Mouse (Mus musculus) stomach, embryonic 15.5 days (tissue): ENCODE data around the gene Frem1. TPM values are rescaled to one million over a fixed set of nuclear protein-coding genes. Genes with fewer than 3 reads are reported as not detected.

Experiments
- ATAC-seq: fragments of 200-750 bp; cut with Nextera tagmentation; 2 replicates; pipeline ENCODE4 v1.8.0; 2017; ENCODE audit warnings: low read depth, moderate number of reproducible peaks, moderate TSS enrichment; ENCODE audit not compliant: insufficient read depth, low FRiP score
- H3K27ac ChIP-seq: fragments of 300-500 bp; sonication (generic); 2 replicates; pipeline ENCODE4 v1.5.1; 2015; ENCODE audit warnings: mild to moderate bottlenecking, inconsistent platforms
- H3K27me3 ChIP-seq: fragments of 300-500 bp; sonication (generic); replicated peaks from 2 replicates; pipeline ENCODE4 v1.6.1; 2015; ENCODE audit warnings: inconsistent platforms
- H3K36me3 ChIP-seq: fragments of 300-500 bp; sonication (generic); 2 replicates; pipeline ENCODE4 v1.6.1; 2015; ENCODE audit warnings: inconsistent platforms
- H3K4me1 ChIP-seq: fragments of 300-500 bp; sonication (generic); 2 replicates; pipeline ENCODE4 v1.6.1; 2015; ENCODE audit warnings: inconsistent platforms
- H3K4me2 ChIP-seq: fragments of 300-500 bp; sonication (generic); 2 replicates; pipeline ENCODE4 v1.6.1; 2015; ENCODE audit warnings: mild to moderate bottlenecking, inconsistent platforms
- H3K4me3 ChIP-seq: fragments of 300-500 bp; sonication (generic); replicated peaks from 2 replicates; pipeline ENCODE4 v1.5.1; 2015; ENCODE audit warnings: inconsistent platforms
- H3K9ac ChIP-seq: fragments of 300-500 bp; sonication (generic); 2 replicates; pipeline ENCODE4 v1.6.1; 2015; ENCODE audit warnings: inconsistent platforms
- H3K9me3 ChIP-seq: fragments of 300-500 bp; sonication (generic); 2 replicates; pipeline ENCODE4 v1.6.1; 2016; ENCODE audit warnings: inconsistent platforms
- WGBS: fragments of 180-500 bp; shearing (Covaris S2); methylation state at CpG from one replicate; pipeline ENCODE4 v1.1.7; 2015; 5-methylcytosine and 5-hydroxymethylcytosine counted together
- polyA plus RNA-seq: library from polyadenylated mRNA; unstranded; fragments of >200 nt; fragmentation: Nextera tagmentation; extraction: Ambion mirVana; gene quantifications from 2 replicates; pipeline ENCODE4 v1.2.1, GENCODE M21; 2015

Frem1 gene
- polyA plus RNA-seq, 1 experiment from 2014 or later, result 10.7 TPM

DNA sequence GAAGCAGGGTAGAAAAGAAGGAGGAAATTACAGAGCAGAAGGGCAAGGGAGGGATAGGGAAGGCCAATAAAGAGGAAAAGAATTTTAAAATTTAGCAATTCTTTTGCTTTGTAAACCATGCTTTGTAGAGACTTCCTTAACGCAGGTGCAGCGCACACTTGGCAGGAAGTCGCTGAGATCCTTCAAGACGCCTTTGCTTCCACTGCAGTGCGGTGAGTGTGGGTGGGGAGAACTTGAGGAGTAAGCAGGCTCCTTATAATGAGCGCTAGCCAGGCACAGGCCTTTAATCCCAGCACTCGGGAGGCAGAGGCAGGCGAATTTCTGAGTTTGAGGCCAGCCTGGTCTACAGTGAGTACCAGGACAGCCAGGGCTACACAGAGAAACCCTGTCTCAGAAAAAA is 1.1 kb upstream of the Frem1 start:
- no peaks in the 10 kb centered on the region for H3K4me1 ChIP-seq
- no peaks in the 10 kb centered on the region for H3K27me3 ChIP-seq
- no peak overlapping the region for H3K4me3 ChIP-seq
- H3K9me3 ChIP-seq, result no peaks in the 10 kb centered on the region
- H3K36me3 ChIP-seq, result no peaks in the 10 kb centered on the region
- 81% methylated on average over 8 of the region's 8 CpGs for WGBS
- no peak overlapping the region for H3K9ac ChIP-seq
- no peak overlapping the region for H3K27ac ChIP-seq
- ATAC-seq, result no peak
- H3K4me2 ChIP-seq, result no peak overlapping the region

DNA sequence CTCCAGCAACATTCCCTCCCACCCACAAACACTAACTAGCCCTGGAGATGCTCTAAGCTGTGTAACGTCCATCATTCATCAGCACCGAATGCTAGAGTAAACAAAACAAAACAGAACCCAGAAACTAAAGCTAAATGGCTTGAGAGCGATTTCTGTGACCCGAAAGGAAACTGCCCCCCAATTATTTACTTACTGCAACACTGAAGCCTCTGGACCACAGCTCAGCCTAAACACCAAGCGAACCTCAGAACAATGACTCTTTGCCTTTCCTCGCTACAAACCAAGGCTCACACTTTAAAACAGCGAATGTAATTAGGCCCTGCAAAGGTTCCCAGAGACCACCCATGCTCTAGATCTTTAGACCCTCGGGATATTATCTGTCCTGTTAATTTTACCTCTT is 963 bp downstream of the Frem1 start:
- Histone ChIP-seq H3K4me1 (no peaks in the 10 kb centered on the region; the same call in 1 of the 2 replicates), H3K4me3 (peak overlapping the region; percentile 41), H3K9ac (no peak overlapping the region; the same call in 1 of the 2 replicates), H3K27ac (peak overlapping the region; percentile 82), H3K4me2 (peak overlapping the region; percentile 46), H3K9me3 (no peaks in the 10 kb centered on the region), H3K36me3 (no peaks in the 10 kb centered on the region), H3K27me3 (no peaks in the 10 kb centered on the region)
- ATAC-seq, result no peak
- WGBS, result 11% methylated on average over 8 of the region's 8 CpGs

DNA sequence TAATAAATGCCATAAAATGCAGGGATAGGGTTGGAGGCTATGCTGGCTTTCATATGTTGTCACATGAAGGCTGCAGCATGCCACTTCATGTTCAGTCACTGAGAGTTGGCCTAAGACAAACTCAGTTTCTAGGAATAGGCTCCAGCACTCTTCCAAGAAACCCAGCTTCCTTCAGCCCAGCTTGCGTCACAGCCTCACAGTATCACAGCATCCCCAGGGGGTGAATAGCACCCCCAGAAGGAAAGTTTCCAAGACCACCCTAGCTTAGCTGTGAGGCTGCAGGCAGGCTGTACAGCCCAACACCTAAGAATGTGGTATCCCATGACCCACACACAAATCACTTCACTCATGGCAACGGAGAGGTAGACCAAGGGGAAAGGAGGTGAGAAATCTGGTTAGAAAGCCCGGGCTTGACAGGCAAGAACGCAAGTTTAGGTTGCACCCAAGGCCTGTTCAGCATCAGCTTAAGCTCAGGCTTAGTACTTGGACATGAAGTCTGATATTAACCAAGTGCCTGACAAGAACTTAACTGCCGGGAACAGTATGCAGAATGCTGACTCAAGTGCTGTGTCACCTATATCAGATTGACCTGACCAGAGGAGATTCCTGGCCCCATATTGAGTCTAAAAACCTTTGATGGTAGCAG is 1.9 kb downstream of the Frem1 start:
- H3K9ac ChIP-seq, result no peak overlapping the region; the same call in 1 of the 2 replicates
- no peaks in the 10 kb centered on the region for H3K27me3 ChIP-seq
- peak; percentile 38; the same call in 1 of the 2 replicates for ATAC-seq
- H3K9me3 ChIP-seq, result no peaks in the 10 kb centered on the region
- H3K4me3 ChIP-seq, result peak overlapping the region; percentile 41
- no peaks in the 10 kb centered on the region; the same call in 1 of the 2 replicates for H3K4me1 ChIP-seq
- peak overlapping the region; percentile 46 for H3K4me2 ChIP-seq
- WGBS, result 41% methylated on average over 5 of the region's 5 CpGs
- H3K27ac ChIP-seq, result peak overlapping the region; percentile 82
- H3K36me3 ChIP-seq, result no peaks in the 10 kb centered on the region

DNA sequence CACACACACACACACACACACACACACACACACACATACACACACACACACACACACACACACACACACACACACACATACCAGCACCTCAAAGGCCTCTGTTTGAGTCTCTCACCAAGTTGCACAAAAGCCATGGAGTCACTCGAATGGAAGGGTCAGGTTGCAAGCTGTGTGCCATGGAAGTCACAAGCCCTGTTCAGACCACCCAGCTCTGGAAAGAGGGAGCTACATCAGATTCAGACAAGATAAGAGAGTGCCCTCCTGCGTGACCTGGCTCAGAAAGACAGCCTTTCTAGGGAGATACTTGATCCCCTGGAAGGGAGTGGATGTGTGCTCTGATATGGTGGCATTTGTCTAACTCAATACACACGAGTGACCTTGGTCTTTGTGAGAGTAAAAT is 2.9 kb downstream of the Frem1 start:
- H3K27ac ChIP-seq, result no peak overlapping the region
- H3K4me2 ChIP-seq, result peak overlapping the region; percentile 46
- no peak overlapping the region for H3K9ac ChIP-seq
- H3K36me3 ChIP-seq, result no peaks in the 10 kb centered on the region
- 0 out of 2 replicates have a peak overlapping the region, but pooled peaks have one; percentile 13 for H3K4me3 ChIP-seq
- 38% methylated on average over 3 of the region's 3 CpGs for WGBS
- H3K27me3 ChIP-seq, result no peaks in the 10 kb centered on the region
- no peak for ATAC-seq
- H3K4me1 ChIP-seq, result no peaks in the 10 kb centered on the region; the same call in 1 of the 2 replicates
- no peaks in the 10 kb centered on the region for H3K9me3 ChIP-seq

DNA sequence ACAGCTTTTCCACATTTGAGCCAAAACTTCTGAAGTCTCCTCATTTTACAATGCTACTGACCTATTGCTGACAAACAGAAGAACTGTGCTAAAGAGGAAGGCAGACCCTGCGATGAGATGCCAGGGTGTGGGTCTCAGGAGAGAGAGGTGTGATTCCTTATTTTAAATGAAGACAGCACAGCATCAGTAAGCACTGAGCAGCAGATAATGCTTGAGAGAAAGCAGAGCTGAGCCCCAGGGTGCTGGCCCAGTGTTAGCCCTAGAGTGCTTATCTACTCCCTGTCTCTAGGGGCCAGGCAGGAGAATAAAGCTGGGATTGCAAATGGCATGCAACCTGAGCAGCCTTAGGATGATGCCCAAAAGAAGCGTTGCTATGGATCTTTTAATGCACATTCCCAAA is 3.6 kb downstream of the Frem1 start:
- Histone ChIP-seq H3K9me3 (no peaks in the 10 kb centered on the region), H3K9ac (no peak overlapping the region), H3K4me1 (no peaks in the 10 kb centered on the region; the same call in 1 of the 2 replicates), H3K27ac (no peak overlapping the region), H3K4me2 (peak overlapping the region; percentile 46), H3K4me3 (no peak overlapping the region; the same call in 1 of the 2 replicates), H3K36me3 (no peaks in the 10 kb centered on the region), H3K27me3 (no peaks in the 10 kb centered on the region)
- 28% methylated on average over 2 of the region's 2 CpGs for WGBS
- no peak for ATAC-seq

DNA sequence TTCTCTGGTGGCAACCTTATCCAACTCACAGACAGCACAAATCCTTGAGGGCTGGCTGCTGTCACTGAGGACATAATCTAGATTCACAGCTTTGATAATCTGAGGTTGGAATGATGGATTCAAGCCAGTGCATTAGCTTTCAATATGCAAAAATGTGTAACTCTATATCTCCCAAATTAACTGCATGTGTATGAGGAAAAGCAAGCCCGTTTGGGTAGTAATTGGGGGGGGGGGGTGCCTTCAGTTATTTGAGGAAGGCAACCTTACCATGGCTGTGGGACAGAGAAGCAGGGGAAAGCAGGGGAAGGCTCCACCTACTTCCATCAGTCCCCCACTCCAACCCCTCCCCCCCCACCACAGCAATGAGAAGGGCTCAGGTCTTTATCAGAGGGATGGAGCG is 5.3 kb downstream of the Frem1 start:
- H3K9me3 ChIP-seq, result no peaks in the 10 kb centered on the region
- no peak for ATAC-seq
- no peaks in the 10 kb centered on the region for H3K27me3 ChIP-seq
- no peak overlapping the region for H3K9ac ChIP-seq
- H3K4me1 ChIP-seq, result no peaks in the 10 kb centered on the region; the same call in 1 of the 2 replicates
- H3K27ac ChIP-seq, result no peak overlapping the region
- no peak overlapping the region for H3K4me2 ChIP-seq
- 44% methylated on average over 2 of the region's 2 CpGs for WGBS
- H3K4me3 ChIP-seq, result no peak overlapping the region
- H3K36me3 ChIP-seq, result no peaks in the 10 kb centered on the region

DNA sequence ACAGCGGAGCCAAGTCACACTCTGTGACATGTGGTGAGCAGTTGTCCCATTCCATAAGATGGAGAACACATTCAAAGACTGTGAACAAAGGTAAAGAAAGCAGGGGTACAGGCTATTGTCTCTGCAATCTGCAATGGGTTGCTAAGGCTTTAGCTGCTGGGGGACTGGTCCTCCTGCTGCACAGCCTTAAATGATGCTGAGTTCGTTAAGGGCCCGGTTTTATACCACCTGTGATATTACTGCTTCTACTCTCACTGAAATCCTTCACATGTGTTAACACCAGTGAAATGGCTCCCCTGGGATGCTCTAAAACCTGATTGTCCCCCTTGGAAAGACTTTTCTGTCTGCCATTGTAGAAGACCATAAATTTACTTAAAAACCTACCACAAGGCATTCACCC is 6.1 kb downstream of the Frem1 start:
- H3K9me3 ChIP-seq, result no peaks in the 10 kb centered on the region
- no peaks in the 10 kb centered on the region; the same call in 1 of the 2 replicates for H3K4me1 ChIP-seq
- no peak overlapping the region for H3K4me2 ChIP-seq
- no peak for ATAC-seq
- H3K36me3 ChIP-seq, result no peaks in the 10 kb centered on the region
- H3K9ac ChIP-seq, result no peak overlapping the region
- no peak overlapping the region for H3K27ac ChIP-seq
- no peaks in the 10 kb centered on the region for H3K27me3 ChIP-seq
- 92% methylated on average over 3 of the region's 3 CpGs for WGBS
- no peak overlapping the region for H3K4me3 ChIP-seq

DNA sequence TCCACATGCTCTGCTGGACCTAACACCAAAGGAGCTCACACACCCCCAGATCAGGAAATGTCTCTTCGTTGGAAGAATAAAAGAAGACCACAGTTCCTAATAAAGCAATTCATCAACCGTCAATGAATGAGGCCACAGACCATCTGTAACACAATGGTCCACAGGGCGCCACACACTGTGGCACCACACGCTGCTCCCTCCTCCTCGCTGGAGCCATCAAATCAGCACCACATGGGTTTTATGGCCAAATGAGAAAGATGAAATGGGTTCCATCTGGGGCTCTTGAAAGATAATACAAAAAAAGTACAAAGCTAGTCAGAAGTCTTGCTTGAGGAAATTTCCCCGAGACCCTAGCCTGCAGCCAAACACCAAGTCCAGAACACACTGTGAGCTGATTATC is 6.9 kb downstream of the Frem1 start:
- H3K9ac ChIP-seq, result no peak overlapping the region
- H3K4me2 ChIP-seq, result no peak overlapping the region
- no peaks in the 10 kb centered on the region; the same call in 1 of the 2 replicates for H3K4me1 ChIP-seq
- no peak overlapping the region for H3K4me3 ChIP-seq
- WGBS, result 76% methylated on average over 6 of the region's 6 CpGs
- H3K9me3 ChIP-seq, result no peaks in the 10 kb centered on the region
- H3K27me3 ChIP-seq, result no peaks in the 10 kb centered on the region
- no peak for ATAC-seq
- H3K27ac ChIP-seq, result no peak overlapping the region
- H3K36me3 ChIP-seq, result no peaks in the 10 kb centered on the region

DNA sequence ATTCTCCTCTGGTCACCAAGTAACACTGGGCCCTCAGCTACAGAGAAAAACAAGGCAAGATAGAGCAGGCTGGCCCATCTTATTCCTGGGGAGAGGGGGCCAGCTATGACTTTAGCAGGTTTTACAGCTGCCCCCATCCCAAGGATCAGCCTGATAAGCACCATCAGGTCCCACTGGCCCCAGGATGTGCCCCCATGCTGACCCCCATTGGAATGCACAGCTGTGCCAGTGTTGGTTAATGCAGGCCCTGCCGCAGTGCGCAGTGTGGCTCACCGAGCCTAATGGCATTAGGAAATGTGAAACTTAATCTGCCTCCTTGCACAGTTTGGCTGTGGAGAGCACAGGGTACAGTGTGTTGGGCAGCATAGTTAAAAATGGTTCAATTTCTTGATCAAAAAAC is 11.4 kb downstream of the Frem1 start:
- Histone ChIP-seq H3K36me3 (no peaks in the 10 kb centered on the region), H3K27ac (no peak overlapping the region), H3K4me2 (no peak overlapping the region), H3K9ac (no peak overlapping the region), H3K4me3 (no peak overlapping the region), H3K4me1 (no peaks in the 10 kb centered on the region), H3K27me3 (no peaks in the 10 kb centered on the region), H3K9me3 (no peaks in the 10 kb centered on the region)
- 36% methylated on average over 3 of the region's 3 CpGs for WGBS
- ATAC-seq, result no peak

DNA sequence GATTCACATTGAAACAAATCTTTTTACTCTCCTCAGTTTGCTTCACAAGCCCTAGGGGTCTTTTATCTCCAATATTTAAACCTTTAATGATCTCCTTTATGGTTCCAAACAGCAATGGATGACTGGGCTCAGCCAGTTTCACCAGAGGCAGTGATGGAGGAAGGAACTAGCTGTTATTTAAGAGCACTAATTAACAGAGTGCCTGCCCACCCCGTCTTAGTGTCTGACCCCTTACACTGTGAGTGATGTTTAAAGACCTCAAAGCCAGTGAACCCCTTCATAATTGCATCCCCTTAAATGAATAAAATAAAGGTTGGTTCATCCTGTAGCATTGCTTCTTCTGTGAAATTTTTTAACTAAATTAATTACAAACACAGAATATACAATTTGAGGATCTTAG is 19.4 kb downstream of the Frem1 start:
- Histone ChIP-seq H3K36me3 (no peaks in the 10 kb centered on the region), H3K9me3 (no peaks in the 10 kb centered on the region), H3K27me3 (no peaks in the 10 kb centered on the region), H3K4me2 (no peak overlapping the region), H3K4me1 (no peaks in the 10 kb centered on the region), H3K4me3 (no peak overlapping the region), H3K9ac (no peak overlapping the region), H3K27ac (no peak overlapping the region)
- no peak for ATAC-seq
- WGBS, result 58% methylated on average over 1 of the region's 1 CpGs

DNA sequence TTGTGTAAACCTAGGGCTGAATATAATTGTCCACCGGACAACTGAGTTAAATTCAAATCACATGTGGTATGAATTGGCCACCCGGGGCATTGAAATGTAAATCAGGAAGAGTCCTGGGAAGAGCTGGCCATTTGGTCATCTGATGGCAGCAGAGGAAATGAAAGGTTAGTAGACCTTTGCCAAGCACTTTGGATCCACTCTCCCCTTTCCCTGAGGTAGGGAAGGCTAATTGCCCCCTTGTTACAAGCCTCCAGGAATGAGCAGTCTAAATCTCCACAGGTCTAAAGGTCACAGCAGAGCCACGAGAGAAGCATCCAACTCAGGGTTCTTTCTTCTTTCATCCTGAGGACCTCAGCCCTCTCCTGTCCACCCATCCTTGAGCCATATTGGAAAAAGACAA is 20.5 kb downstream of the Frem1 start:
- Histone ChIP-seq H3K27me3 (no peaks in the 10 kb centered on the region), H3K36me3 (no peaks in the 10 kb centered on the region), H3K4me3 (no peak overlapping the region), H3K4me2 (no peak overlapping the region), H3K27ac (no peak overlapping the region), H3K9ac (no peak overlapping the region), H3K9me3 (no peaks in the 10 kb centered on the region), H3K4me1 (no peaks in the 10 kb centered on the region)
- 63% methylated on average over 3 of the region's 3 CpGs for WGBS
- no peak for ATAC-seq

DNA sequence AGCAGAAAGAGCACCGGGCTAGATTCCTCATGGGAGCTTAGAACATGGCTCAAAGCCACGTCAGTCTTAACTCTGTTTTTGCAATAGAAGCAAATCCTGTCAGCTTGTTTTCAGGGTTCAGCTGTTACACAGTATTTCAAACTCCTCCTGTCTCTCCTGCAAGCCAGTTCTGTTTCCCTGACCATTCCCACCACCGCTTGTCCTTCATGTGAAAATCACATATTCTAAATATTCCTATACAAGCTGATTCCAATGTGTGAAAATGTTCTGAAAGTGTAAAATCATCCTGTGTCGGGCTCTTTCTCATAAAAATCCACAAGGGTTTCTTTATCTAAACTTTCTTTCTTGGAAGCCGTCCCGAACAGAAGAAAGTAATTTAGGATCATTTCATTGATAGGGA is 22.0 kb downstream of the Frem1 start:
- no peak overlapping the region for H3K4me2 ChIP-seq
- ATAC-seq, result no peak
- no peaks in the 10 kb centered on the region for H3K27me3 ChIP-seq
- H3K4me1 ChIP-seq, result no peaks in the 10 kb centered on the region
- no peaks in the 10 kb centered on the region for H3K36me3 ChIP-seq
- no peak overlapping the region for H3K4me3 ChIP-seq
- no peaks in the 10 kb centered on the region for H3K9me3 ChIP-seq
- H3K27ac ChIP-seq, result no peak overlapping the region
- no peak overlapping the region for H3K9ac ChIP-seq
- 64% methylated on average over 6 of the region's 6 CpGs for WGBS
